Mouse (Mus musculus): Measurements from ENCODE around the gene Fan1. TPM values are rescaled to one million over a fixed set of nuclear protein-coding genes. Genes with fewer than 3 reads are reported as not detected.

Fan1 gene
- total and polyA plus RNA-seq, 3 experiments = 2.9 to 3.6 TPM; not detected in 1

DNA sequence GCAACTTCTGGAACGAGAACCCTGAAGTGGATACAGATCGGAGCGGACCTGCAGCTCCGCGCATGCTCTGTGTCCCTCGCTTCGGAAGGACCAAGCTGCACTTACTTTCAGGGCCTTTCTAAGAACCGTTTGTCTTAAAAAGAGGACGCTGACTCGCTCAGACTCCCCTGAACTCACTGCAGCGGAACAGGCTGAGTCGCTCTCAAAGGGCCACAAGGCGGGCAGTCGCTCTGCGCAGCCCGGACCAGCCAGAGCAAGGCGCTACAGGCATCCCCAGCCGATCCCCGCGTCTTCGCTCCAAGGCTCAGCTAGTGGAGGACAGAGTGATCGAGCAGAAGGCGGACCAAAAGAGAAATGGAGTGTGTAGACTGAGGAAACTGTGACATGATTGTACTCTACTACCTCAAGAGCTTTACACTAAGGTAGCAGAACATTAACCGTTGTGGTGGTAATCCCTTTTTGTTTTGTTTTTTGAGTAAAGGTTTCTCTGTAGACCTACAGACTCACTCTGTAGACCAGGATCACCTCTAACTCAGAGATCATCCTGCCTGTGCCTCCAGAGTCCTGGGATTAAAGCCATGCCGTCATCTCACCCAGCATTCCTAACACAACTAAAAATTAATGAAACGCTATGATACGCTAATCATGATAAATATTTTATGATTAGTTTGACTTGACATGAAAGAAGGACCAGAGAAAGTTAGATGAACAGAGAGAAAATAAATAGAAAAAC lies at the start of gene Fan1 (continued):
- TF ChIP-seq CHD2 (IDR thresholded peaks at IDR 0.05; ENCODE audit: low read length) = no peak
- TF ChIP-seq KAT2A (conservative IDR thresholded peaks at IDR 0.05; ENCODE audit: low read depth, low read length) = no peak; the same call in 1 of the 2 replicates
- no peak for TF ChIP-seq E2F4 (IDR thresholded peaks at IDR 0.05; ENCODE audit: borderline replicate concordance, low read depth, low read length)
- 0 out of 2 replicates have a peak, but pooled peaks have one; percentile 59 for TF ChIP-seq ZMIZ1 (IDR thresholded peaks at IDR 0.05; ENCODE audit: low read depth, low read length)

DNA sequence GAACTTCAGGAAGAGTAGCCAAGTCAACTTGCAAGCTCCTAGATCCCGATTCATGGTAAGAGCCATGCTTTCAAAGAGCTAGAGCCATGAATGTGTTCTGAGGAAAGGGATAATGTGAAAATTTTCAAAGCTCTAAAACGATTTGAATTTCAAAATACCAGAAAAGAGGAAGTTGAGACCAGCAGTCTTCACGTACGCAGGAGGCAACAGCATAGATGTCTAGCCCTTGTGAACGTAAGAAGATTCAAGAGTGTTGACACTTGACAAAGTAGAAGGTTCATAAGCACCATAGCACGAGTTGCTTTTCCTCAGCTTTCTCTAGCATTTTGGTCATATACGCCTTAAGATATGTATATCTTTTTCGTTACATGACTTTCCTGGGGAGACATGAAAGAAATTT lies 30.1 kb upstream of the Fan1 start:
- no peaks in the 10 kb centered on the region for H3K9me3 ChIP-seq (replicated peaks; ENCODE audit: insufficient read depth, low read length)
- DNase-seq (ENCODE audit: low read depth, low spot score) = no peak
- no peaks in the 10 kb centered on the region for H3K4me1 ChIP-seq (ENCODE audit: control insufficient read depth in 1 of 2, insufficient read depth in 2 of 2, low read length in 2 of 2)
- no peak overlapping the region for H3K4me3 ChIP-seq (ENCODE audit: control insufficient read depth in 1 of 2, insufficient read depth in 1 of 2, low read depth in 2 of 2, low read length in 2 of 2)
- no peaks in the 10 kb centered on the region for H3K36me3 ChIP-seq (ENCODE audit: control insufficient read depth in 1 of 2, insufficient read depth in 2 of 2, low read length in 2 of 2)
- no peak for TF ChIP-seq TCF12 (IDR thresholded peaks at IDR 0.05; ENCODE audit: low read depth, low read length)
- no peak for TF ChIP-seq ZC3H11A (IDR thresholded peaks at IDR 0.05; ENCODE audit: low read depth, low read length)
- TF ChIP-seq ZNF384 (IDR thresholded peaks at IDR 0.05; ENCODE audit: low read depth, low read length) = no peak
- TF ChIP-seq POLR2AphosphoS2 (IDR thresholded peaks at IDR 0.05; ENCODE audit: low read length) = no peak
- TF ChIP-seq POLR2AphosphoS5 (IDR thresholded peaks at IDR 0.05; ENCODE audit: borderline replicate concordance, low read depth, low read length) = no peak
- no peak for TF ChIP-seq EP300 (IDR thresholded peaks at IDR 0.05; ENCODE audit: low read depth in 1 of 2, low read length in 2 of 2)
- H3K27ac ChIP-seq (ENCODE audit: control insufficient read depth, low read depth, low read length) = no peak overlapping the region
- H3K79me2 ChIP-seq (ENCODE audit: control insufficient read depth, insufficient read depth, low read length, poor library complexity) = no peaks in the 10 kb centered on the region
- H3K27me3 ChIP-seq (ENCODE audit: control insufficient read depth in 1 of 2, insufficient read depth in 2 of 2, low read length in 2 of 2) = no peaks in the 10 kb centered on the region
- H3K9ac ChIP-seq (ENCODE audit: control insufficient read depth, low read depth, low read length, poor library complexity, severe bottlenecking) = no peak overlapping the region

- Histone ChIP-seq H3K36me3 (ENCODE audit: control insufficient read depth in 1 of 2, insufficient read depth in 2 of 2, low read length in 2 of 2) (no peaks in the 10 kb centered on the region), H3K4me3 (ENCODE audit: control insufficient read depth in 1 of 2, insufficient read depth in 1 of 2, low read depth in 2 of 2, low read length in 2 of 2) (no peak overlapping the region), H3K9me3 (replicated peaks; ENCODE audit: insufficient read depth, low read length) (no peaks in the 10 kb centered on the region), H3K79me2 (ENCODE audit: control insufficient read depth, insufficient read depth, low read length, poor library complexity) (no peaks in the 10 kb centered on the region), H3K9ac (ENCODE audit: control insufficient read depth, low read depth, low read length, poor library complexity, severe bottlenecking) (no peak overlapping the region), H3K27me3 (ENCODE audit: control insufficient read depth in 1 of 2, insufficient read depth in 2 of 2, low read length in 2 of 2) (no peaks in the 10 kb centered on the region), H3K27ac (ENCODE audit: control insufficient read depth, low read depth, low read length) (no peak overlapping the region), H3K4me1 (ENCODE audit: control insufficient read depth in 1 of 2, insufficient read depth in 2 of 2, low read length in 2 of 2) (no peaks in the 10 kb centered on the region)
- TF ChIP-seq POLR2A (IDR thresholded peaks at IDR 0.05; ENCODE audit: control insufficient read depth in 1 of 2, insufficient read depth in 1 of 2, low read depth in 1 of 2, low read length in 2 of 2, poor library complexity in 1 of 2) (no peak), NRF1 (IDR thresholded peaks at IDR 0.05; ENCODE audit: insufficient read depth, low read depth, low read length, poor library complexity, severe bottlenecking) (no peak), USF2 (IDR thresholded peaks at IDR 0.05; ENCODE audit: borderline replicate concordance in 1 of 2, insufficient read depth in 1 of 2, low read depth in 1 of 2, low read length in 2 of 2) (no peak), GABPA (IDR thresholded peaks at IDR 0.05; ENCODE audit: low read depth, low read length) (no peak), MXI1 (IDR thresholded peaks at IDR 0.05; ENCODE audit: low read depth, low read length) (no peak), MAZ (IDR thresholded peaks at IDR 0.05; ENCODE audit: low read depth, low read length) (no peak), RAD21 (IDR thresholded peaks at IDR 0.05; ENCODE audit: low read depth, low read length) (no peak), ZKSCAN1 (IDR thresholded peaks at IDR 0.05; ENCODE audit: low read depth, low read length) (no peak), E2F4 (IDR thresholded peaks at IDR 0.05; ENCODE audit: borderline replicate concordance, low read depth, low read length) (no peak), EP300 (IDR thresholded peaks at IDR 0.05; ENCODE audit: low read depth in 1 of 2, low read length in 2 of 2) (no peak), SMC3 (IDR thresholded peaks at IDR 0.05; ENCODE audit: low read depth, low read length) (no peak), UBTF (IDR thresholded peaks at IDR 0.05; ENCODE audit: borderline replicate concordance, insufficient read depth, low read depth, low read length) (no peak), TAL1 (IDR thresholded peaks at IDR 0.05; ENCODE audit: low read length) (no peak), TCF12 (IDR thresholded peaks at IDR 0.05; ENCODE audit: low read depth, low read length) (no peak), HCFC1 (IDR thresholded peaks at IDR 0.05; ENCODE audit: low read depth, low read length) (no peak), ZC3H11A (IDR thresholded peaks at IDR 0.05; ENCODE audit: low read depth, low read length) (no peak), ELF1 (IDR thresholded peaks at IDR 0.05; ENCODE audit: low read depth, low read length) (no peak), MEF2A (IDR thresholded peaks at IDR 0.05; ENCODE audit: extremely low read depth, insufficient replicate concordance, low read depth, low read length, poor library complexity, severe bottlenecking) (no peak), SIN3A (IDR thresholded peaks at IDR 0.05; ENCODE audit: low read length) (no peak)
- DNase-seq (ENCODE audit: low read depth, low spot score) = no peak
These were observed 28.6 kb upstream of the Fan1 start for GRCm38 (mm10) chr7:64402452-64402851.
